Mouse (Mus musculus): Measurements from ENCODE around the gene Acp5.

Gene Acp5

DNA sequence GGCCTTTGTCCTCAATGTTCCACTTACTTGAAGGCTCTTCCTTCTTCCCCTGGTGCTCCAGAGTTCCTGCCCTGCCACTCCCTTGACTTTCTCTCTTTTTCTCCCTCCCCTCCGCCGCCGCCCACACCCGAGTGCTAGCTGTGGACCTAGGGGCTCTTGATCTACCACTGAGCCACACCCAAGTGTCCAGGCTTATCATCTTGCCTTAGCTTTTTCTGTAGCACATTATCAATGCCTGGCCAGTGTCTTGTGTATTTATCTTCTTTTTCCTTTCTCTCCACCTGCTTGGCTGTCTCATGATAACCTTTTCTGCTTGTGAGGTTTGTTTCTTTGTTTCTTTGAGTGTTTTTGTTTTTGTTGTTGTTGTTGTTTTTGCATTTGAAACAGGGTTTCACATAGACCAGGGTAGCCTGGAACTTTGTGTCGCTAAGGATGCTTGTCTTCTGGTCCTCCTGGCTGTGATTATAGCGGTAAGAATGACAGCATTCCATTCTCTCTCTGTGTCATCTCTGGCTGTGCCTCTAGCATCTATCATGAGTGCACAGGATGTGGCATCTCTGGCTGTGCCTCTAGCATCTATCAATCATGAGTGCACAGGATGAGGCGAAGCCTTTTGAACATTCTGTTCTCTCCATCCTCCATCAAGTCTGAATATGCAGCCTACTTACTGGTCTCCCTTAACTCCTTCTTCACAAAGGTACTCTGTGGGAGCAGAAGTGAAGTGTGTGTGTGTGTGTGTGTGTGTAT is at the start of gene Acp5:
TSS of gene Acp5 (minus strand) at position 68 of the 747 bp plus-strand sequence.
- 88% methylated on average over 7 of the region's 7 CpGs for WGBS

- WGBS = 92% methylated on average over 4 of the region's 4 CpGs
These were observed 36.8 kb upstream of the Acp5 start for GRCm38 (mm10) chr9:22172318-22172717.

DNA sequence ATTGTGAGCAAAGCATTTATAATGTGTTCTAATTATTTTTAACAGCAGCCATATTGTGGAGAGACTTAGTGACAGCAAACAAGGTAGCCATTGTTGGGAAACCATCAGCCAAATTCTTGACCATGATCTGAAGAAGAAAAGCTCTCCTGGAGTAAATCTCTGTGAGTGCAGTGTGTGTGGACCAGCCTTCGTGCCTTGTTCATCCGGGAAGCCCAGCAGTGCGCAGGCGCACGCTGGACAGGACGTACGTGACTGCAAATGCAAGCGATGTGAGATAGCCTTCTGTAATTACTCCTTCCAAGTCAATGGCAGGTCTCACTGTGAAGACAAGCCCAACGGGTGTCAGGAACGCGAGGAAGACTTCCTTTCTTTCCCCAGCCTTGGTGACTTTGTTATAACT is 33.8 kb upstream of the Acp5 start:
- WGBS = 95% methylated on average over 11 of the region's 11 CpGs

DNA sequence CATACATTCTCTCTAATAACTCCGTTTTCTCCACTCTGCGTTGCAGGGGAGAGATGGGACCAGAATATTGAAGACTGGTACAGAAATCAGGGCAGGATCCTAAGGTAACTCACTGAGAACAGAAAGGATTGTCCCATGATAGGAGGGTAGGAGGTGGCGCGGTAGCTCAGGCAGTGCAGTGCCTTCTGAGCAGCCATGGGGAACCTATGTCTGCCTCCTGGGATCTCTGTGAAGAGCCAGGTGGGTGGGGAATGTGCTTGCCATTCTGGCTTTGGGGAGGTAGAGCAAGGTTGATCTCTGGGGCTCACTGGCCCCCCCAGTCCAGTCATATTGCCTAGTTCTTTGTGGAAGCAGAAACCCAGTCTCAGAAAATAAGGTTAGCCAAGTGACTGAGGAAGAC is 32.2 kb upstream of the Acp5 start:
- WGBS = 96% methylated on average over 4 of the region's 4 CpGs

- WGBS = 92% methylated on average over 10 of the region's 10 CpGs
These were observed 31.2 kb upstream of the Acp5 start for GRCm38 (mm10) chr9:22166686-22167085.

GRCm38 (mm10) chr9:22165964-22166363 is 30.5 kb upstream of the Acp5 start:
- WGBS = 54% methylated on average over 6 of the region's 6 CpGs

GRCm38 (mm10) chr9:22164711-22165668 is 29.5 kb upstream of the Acp5 start:
- WGBS = 2% methylated on average over 53 of the region's 54 CpGs

- 93% methylated on average over 7 of the region's 7 CpGs for WGBS
These were observed 27.4 kb upstream of the Acp5 start for GRCm38 (mm10) chr9:22162912-22163311.

- 91% methylated on average over 9 of the region's 9 CpGs for WGBS
These were observed 26.8 kb upstream of the Acp5 start for GRCm38 (mm10) chr9:22162305-22162704.

DNA sequence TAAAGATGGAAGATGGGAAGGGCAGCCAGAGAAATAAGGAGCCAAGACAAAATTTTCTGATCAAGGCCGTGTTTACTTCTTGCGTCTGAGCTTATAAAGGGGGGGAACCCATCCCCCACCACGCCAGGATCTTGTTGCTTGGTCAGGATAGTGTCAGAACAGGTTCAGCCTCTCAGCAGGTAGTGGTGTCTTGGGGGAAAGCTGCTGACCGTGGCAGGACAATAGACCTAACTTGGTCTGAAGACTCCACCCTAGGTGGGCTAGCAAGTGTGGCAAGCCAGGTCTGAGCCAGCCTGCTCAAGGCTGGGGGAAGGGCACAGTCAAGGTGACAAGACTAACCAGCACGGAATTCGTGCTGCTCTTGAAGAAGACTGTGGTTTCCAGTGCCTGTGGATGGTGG is 25.8 kb upstream of the Acp5 start:
- WGBS = 62% methylated on average over 6 of the region's 6 CpGs

DNA sequence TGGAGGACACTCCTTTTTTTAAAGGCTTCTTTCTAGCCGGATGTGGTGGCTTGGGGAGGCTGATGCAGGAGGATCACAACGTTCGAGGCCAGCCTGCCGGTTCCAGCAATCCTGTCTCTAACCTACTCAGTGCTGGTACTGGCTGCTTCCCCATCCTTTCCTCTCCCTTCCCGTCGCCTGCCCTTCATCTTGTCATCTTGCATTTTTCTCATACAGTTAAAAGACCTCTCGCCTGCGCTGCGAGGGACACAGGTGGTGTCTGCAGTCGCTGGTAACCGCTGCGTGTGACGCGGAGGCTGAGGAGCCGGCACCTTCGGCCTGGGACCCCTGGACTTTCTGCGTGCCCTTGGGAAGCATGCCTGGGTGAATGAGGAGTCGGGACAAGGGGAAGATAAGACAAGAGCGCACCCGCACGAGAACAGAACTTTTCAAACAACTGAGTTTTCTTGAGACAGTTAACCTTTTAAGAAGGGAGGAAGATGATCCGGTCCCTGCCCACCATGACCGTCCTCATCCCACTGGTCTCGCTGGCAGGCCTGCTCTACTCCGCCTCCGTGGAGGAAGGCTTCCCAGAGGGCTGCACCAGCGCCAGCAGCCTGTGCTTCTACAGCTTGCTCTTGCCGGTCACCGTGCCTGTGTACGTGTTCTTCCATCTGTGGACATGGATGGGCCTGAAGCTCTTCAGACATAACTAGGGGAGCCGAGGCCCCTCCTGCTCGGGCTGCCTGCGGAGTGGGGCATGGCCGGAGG is 22.2 kb upstream of the Acp5 start:
- WGBS = 67% methylated on average over 34 of the region's 34 CpGs

GRCm38 (mm10) chr9:22156497-22157245 is 21.2 kb upstream of the Acp5 start, which contains the start of gene Pigyl:
TSS of gene Pigyl (plus strand) at chr9:22156846.
- WGBS = under 1% methylated on average over 65 of the region's 65 CpGs

- WGBS = 21% methylated on average over 10 of the region's 10 CpGs
These were observed 20.1 kb upstream of the Acp5 start for GRCm38 (mm10) chr9:22155614-22156013.

GRCm38 (mm10) chr9:22153810-22154209 is 18.3 kb upstream of the Acp5 start:
- WGBS = 91% methylated on average over 3 of the region's 3 CpGs

GRCm38 (mm10) chr9:22150946-22151345 is 15.4 kb upstream of the Acp5 start:
- WGBS = 49% methylated on average over 2 of the region's 2 CpGs

DNA sequence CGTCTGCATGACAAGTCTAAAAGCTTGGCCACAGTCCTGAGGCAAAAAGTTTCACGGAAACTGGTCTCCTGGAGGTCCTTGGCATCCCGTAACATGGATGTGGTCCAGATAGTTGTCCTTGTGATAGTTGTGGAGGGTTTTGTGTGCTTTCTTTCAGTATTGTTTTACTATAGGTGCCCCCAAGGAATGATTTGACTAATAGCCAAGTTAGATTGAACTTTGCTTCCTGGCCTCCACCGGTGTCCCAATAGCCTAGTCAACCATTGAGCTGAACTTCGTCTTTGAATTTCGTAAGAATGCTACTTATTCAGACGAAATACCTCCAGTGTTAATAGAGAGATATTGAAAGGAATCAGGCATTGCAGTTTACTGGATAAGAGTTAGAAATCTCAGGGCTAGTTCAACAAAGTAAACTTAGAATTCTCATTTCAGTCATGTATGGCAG is 14.8 kb upstream of the Acp5 start:
- 85% methylated on average over 7 of the region's 7 CpGs for WGBS

GRCm38 (mm10) chr9:22149426-22150248 is 14.1 kb upstream of the Acp5 start:
- WGBS = 77% methylated on average over 20 of the region's 20 CpGs

DNA sequence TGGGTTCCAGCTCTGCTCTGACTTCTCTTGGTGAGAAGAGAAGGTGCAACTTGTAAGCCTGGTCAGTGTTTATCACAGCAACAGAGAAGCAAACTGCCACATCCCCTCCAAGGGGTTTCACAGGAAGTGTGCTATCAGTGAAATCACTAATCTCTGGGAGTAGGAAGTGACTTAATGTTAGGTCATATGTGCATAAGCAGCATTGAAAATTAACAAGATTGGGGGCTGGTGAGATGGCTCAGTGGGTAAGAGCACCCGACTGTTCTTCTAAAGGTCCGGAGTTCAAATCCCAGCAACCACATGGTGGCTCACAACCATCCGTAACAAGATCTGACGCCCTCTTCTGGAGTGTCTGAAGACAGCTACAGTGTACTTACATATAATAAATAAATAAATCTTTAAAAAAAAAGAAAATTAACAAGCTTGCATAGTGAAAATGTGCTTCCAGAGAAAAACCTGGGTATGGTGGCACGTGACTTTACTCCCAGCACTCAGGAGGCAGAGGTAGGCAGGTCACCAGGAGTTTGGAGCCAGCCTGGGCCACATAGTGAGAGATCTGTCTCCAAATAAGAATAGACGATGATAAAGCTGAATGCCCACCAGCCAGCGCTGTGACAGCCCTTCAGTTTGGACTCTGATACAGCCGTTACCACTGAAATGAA is 8.9 kb upstream of the Acp5 start:
- WGBS = 90% methylated on average over 8 of the region's 8 CpGs
